Mouse (Mus musculus): Measurements from ENCODE around the gene Olfr700.
"Not testable (repeated sequence)": the region's sequence is repeated elsewhere in the genome, so short reads cannot be mapped to it uniquely, and the experiment has no call there.

Gene Olfr700

DNA sequence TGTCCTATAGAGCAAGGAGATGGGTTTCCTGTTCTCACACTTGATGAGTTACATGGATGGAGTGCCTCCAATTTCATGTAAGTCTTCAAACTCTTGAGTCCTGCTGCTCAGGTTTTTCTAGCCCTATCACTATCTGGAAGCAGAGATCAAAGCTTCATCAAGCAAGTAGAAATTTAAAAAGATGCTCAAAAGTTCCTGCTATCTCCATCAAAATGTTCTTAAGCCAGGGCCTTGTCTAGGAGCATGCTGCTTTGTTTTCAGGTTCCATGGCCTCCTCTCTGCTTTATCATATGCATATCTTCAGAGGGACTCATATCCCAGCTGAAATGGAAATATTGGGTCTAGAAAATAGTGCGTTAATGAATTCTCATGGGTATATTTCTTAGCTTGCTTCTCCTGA, at the start of gene Olfr700:
TSS of gene Olfr700 (minus strand) at position 101 of the 400 bp plus-strand sequence.
- no peak for DNase-seq (ENCODE audit: low read depth)

GRCm38 (mm10) chr7:106843060-106843459, 34.4 kb upstream of the Olfr700 start, which contains the start of gene Olfr703:
Gene Olfr703, plus strand, starts transcription at chr7:106843360.
- DNase-seq (ENCODE audit: low read depth): no peak

DNA sequence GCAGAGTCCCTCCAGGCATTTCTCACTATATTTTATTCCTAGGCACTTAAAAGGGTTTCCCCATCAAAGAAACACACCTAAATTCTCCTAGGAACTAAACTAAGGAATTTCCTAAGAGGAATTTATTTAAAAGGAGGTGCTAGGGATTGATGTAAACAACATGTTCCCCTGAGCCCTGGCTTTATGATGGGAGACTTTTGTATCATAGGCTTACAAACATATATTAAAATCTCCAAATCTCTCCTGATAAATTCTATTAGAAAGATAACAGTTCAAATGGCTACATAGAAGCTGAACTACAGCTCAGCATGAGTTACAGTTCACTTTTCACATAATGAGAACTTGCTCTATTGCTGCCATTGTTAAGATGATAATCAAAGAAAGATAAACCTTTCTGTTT, 25.2 kb upstream of the Olfr700 start, which contains the start of gene Olfr702:
TSS of gene Olfr702 (minus strand) at position 101 of the 400 bp plus-strand sequence.
- DNase-seq (ENCODE audit: low read depth): no peak

DNA sequence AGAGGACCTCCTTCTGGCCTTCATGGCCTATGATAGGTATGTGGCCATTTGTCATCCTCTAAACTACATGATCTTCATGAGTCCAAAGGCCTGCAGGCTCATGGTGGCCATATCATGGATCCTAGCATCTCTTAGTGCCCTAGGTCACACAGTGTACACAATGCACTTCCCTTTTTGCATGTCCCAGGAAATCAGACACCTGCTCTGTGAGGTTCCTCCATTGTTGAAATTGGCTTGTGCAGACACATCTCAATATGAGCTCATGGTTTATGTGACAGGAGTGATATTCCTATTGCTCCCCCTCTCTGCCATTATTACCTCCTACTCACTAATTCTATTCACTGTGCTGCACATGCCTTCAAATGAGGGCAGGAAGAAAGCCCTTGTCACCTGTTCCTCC, 9.8 kb upstream of the Olfr700 start:
- DNase-seq (ENCODE audit: low read depth): no peak

DNA sequence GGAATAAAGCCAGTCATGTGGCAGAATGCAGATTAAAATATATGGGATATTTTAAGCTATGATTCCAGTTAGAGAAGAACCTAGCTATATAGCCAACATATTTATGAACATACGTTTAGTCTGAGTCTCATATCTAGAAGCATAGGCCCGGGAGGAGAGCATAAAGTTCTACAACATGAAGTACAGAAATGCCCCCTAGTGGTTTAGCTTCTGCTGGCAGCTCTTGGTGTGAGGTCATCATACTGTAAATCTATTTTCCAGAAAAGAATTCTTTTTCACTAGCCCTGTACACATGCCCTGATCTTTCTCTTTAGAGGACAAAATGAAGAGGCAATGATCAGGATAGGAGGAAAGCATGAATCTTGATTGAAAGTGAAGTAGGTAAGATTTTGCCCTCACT, 7.1 kb upstream of the Olfr700 start:
- DNase-seq (ENCODE audit: low read depth): peak; percentile 68

- no peak for DNase-seq (ENCODE audit: low read depth)
Observed at GRCm38 (mm10) chr7:106813829-106814228, 5.2 kb upstream of the Olfr700 start, which contains the start of gene Olfr701. Gene Olfr701, plus strand, starts transcription at chr7:106814129.

DNA sequence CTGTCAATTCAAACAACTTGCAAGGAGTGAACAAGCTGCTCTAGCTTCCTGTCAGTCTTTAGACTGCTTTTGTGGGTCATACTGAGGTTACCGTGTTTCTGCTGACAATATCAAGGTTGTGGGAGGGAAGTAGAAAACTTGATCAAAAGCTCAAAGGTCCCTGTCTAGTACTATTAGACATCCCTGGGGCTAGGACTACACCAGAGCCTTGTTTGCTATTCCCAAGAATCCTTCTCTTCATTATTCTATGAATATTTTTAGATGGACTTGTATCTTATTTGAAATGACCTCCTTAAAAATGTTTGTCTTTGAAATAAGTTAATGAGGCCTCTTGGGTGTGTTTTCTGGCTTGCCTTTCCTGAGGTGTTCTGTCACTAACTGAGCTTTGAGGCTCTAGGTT, 15.5 kb downstream of the Olfr700 start, which contains the start of gene Olfr699:
TSS of gene Olfr699 (minus strand) at position 101 of the 400 bp plus-strand sequence.
- DNase-seq (ENCODE audit: low read depth): peak; percentile 11

DNA sequence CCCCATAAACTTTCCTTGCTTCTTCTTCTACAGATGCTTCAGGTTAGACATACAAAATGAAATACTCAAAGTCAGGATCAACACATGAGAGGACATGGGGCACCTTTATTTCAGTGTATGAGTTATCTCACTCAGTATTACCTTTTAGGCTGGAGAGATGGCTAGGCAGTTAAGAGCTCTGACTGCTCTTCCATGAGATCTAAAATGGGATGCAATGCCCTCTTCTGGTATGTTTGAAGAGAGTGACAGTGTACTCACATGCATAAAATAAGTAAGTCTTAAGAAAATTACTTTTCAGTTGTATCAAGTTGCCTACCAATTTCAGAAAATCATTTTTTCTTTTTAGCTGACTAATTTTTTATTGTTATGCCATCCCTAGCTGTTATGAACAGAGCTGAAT, 20.3 kb downstream of the Olfr700 start:
- peak; percentile 40 for DNase-seq (ENCODE audit: low read depth)

DNA sequence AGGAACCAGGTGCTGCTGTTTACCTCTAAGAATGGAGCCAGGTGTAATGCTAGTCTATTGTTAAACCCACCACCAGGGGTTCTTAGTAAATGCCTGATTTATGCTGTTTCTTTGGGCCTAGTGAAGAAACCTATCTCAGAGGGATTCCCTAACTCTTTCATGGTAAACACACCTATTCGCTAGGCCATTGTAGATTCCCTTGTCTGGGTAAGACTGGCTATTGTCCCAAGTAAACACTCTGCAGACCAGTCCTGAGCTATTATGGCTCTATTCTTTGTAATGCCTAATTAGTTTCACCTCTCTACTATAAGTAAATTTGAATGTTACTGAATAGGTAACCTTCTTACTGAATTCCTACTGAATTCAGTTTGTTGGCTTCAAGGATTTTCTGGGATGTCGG, 47.6 kb downstream of the Olfr700 start:
- DNase-seq (ENCODE audit: low read depth): not testable (repeated sequence)

GRCm38 (mm10) chr7:106758800-106759199, 49.8 kb downstream of the Olfr700 start:
- no peak for DNase-seq (ENCODE audit: low read depth)

Measured in naive thymus-derived CD4-positive, alpha-beta T cell, adult 2 months (primary cell).